8 mouse cellular contexts compared by ENCODE assay signal in the genomic region with DNA sequence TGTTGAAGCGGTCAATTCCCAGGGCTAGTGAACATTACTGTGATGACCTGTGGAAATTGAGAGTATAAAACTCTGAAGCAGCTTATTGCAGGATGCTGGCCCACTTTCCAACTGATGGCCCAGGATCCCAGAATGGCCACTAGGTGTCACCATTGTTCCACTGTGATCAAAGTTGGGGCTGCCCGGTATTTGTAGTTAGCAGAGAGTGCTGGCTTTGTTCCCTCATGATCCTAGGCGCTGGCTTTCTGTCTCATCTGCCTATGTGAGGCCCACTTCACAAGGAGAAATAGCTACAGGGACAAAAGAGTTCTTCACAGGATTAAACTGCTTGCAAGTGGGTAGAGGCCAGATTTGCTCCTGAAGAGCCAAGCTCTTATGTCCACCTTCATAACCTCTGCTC. TPM values are rescaled to one million over a fixed set of nuclear protein-coding genes. Genes with fewer than 3 reads are reported as not detected.
DNase-seq lines count a peak whose midpoint lies in the region; ATAC-seq and TF ChIP-seq lines count a peak whose summit lies in the region.

No protein-coding gene starts in this region.

- H3K4me1 ChIP-seq in hindbrain, postnatal 0 days (ENCODE audit: insufficient read depth, low read length): no peaks in the 10 kb centered on the region

- TF ChIP-seq CTCF in hindbrain, postnatal 0 days (IDR thresholded peaks at IDR 0.05; ENCODE audit: low read depth): peak; percentile 98

- WGBS in hindbrain, postnatal 0 days: 3% methylated on average over 3 of the region's 3 CpGs

- H3K36me3 ChIP-seq in hindbrain, postnatal 0 days (ENCODE audit: insufficient read depth, low read length): no peaks in the 10 kb centered on the region

- no peak overlapping the region for H3K4me3 ChIP-seq in hindbrain, postnatal 0 days (ENCODE audit: low read length)

- peak; percentile 88 for ATAC-seq in hindbrain, postnatal 0 days

- H3K27ac ChIP-seq in hindbrain, postnatal 0 days: no peak overlapping the region

- no peaks in the 10 kb centered on the region for H3K27me3 ChIP-seq in hindbrain, postnatal 0 days (ENCODE audit: insufficient read depth, low read length)

- peak; percentile 55 for DNase-seq in WW6 (ENCODE audit: low read depth, low spot score)
- peak; percentile 81 to 87 for DNase-seq in cerebellum, postnatal 25 days
- peak; percentile 89 for DNase-seq in gastrocnemius, adult 18-20 months (ENCODE audit: low spot score)
- peak; percentile 93 for DNase-seq in hindbrain, postnatal 0 days (ENCODE audit: low spot score)
- DNase-seq in left cerebral cortex, adult 11 months (ENCODE audit: low spot score): peak; percentile 68
- DNase-seq in lung, postnatal 4 days: peak; percentile 76 to 87
- DNase-seq in right cerebral cortex, adult 18-20 months: peak; percentile 81
- DNase-seq in urinary bladder, postnatal 10 days (ENCODE audit: low spot score): peak; percentile 40

- no peaks in the 10 kb centered on the region for H3K9me3 ChIP-seq in hindbrain, postnatal 0 days (ENCODE audit: low read length)

- H3K4me2 ChIP-seq in hindbrain, postnatal 0 days (ENCODE audit: low read depth, low read length): no peak overlapping the region

- H3K9ac ChIP-seq in hindbrain, postnatal 0 days (replicated peaks; ENCODE audit: low read length): no peak overlapping the region

RNA-seq across cellular contexts. Expression of a gene that starts 7.0 kb away (rescaled TPM):
- total RNA-seq in gastrocnemius, adult 18-20 months (2021): 1 to 10 TPM; 8.1 to 8.2 TPM
- total RNA-seq in hindbrain, postnatal 0 days (2014; rRNA removed): 3.5 and 6.5 TPM in 2 replicates
- 17.2 and 20.8 TPM in 2 replicates for polyA plus RNA-seq in hindbrain, postnatal 0 days (2015; fragmentation: Nextera tagmentation; extraction: Ambion mirVana)

RNA-seq across cellular contexts. Expression of a gene that starts 17.9 kb away (rescaled TPM):
- total RNA-seq in gastrocnemius, adult 18-20 months (2021): under 1 TPM in 1 of 2 experiments, not detected in 1; 0.83 TPM
- 2.7 TPM in 1 of 2 replicates, not detected in the other for total RNA-seq in hindbrain, postnatal 0 days (2014; rRNA removed)
- 0.38 and 0.93 TPM in 2 replicates for polyA plus RNA-seq in hindbrain, postnatal 0 days (2015; fragmentation: Nextera tagmentation; extraction: Ambion mirVana)

RNA-seq across cellular contexts. Expression of a gene that starts 22.1 kb away (rescaled TPM):
- total RNA-seq in gastrocnemius, adult 18-20 months (2021): 10 to 100 TPM; 13.4 to 18.7 TPM
- total RNA-seq in hindbrain, postnatal 0 days (2014; rRNA removed): 24.9 and 36.3 TPM in 2 replicates
- 94.8 and 95.0 TPM in 2 replicates for polyA plus RNA-seq in hindbrain, postnatal 0 days (2015; fragmentation: Nextera tagmentation; extraction: Ambion mirVana)

RNA-seq across cellular contexts. Expression of a gene that starts 40.5 kb away (rescaled TPM):
- 10 to 100 TPM; 72.7 to 76.3 TPM for total RNA-seq in gastrocnemius, adult 18-20 months (2021)
- 11.4 and 16.6 TPM in 2 replicates for total RNA-seq in hindbrain, postnatal 0 days (2014; rRNA removed)
- 22.9 and 26.9 TPM in 2 replicates for polyA plus RNA-seq in hindbrain, postnatal 0 days (2015; fragmentation: Nextera tagmentation; extraction: Ambion mirVana)

RNA-seq across cellular contexts. Expression of a gene that starts 44.8 kb away (rescaled TPM):
- 10 to 100 TPM; 22.8 to 24.0 TPM for total RNA-seq in gastrocnemius, adult 18-20 months (2021)
- 70.4 and 81.7 TPM in 2 replicates for total RNA-seq in hindbrain, postnatal 0 days (2014; rRNA removed)
- polyA plus RNA-seq in hindbrain, postnatal 0 days (2015; fragmentation: Nextera tagmentation; extraction: Ambion mirVana): 62.1 and 62.9 TPM in 2 replicates

Comparison
In these comparisons a context has a peak if more than half of its experiments do, and no peak if none do; other contexts are left out.
1. DNase-seq: peak in every context shown above with its lines; median percentile 93 in hindbrain, postnatal 0 days; 89 in gastrocnemius, adult 18-20 months; 84 in cerebellum, postnatal 25 days; 82 in lung, postnatal 4 days; 81 in right cerebral cortex, adult 18-20 months; 68 in left cerebral cortex, adult 11 months; 55 in WW6; 40 in urinary bladder, postnatal 10 days.